Mouse (Mus musculus): ENCODE measurements at regions not wholly inside any gene's neighbourhood (a gene's known extent, or its start where the extent isn't known, plus 50 kb on each side); places are given as distances from the start of the nearest gene placed in this dataset.

GRCm38 (mm10) chr12:56265049-56265448 lies 80.6 kb downstream of the Mbip start:
- TF ChIP-seq CTCF (IDR thresholded peaks at IDR 0.05) (no peak), EP300 (IDR thresholded peaks at IDR 0.05; ENCODE audit: insufficient read depth, low read depth, low read length) (no peak)
